Mouse (Mus musculus) liver, embryonic 14.5 days (tissue): ENCODE results near the gene Gm14597. TPM values are rescaled to one million over a fixed set of nuclear protein-coding genes. Genes with fewer than 3 reads are reported as not detected.
"Not testable (repeated sequence)": the region's sequence is repeated elsewhere in the genome, so short reads cannot be mapped to it uniquely, and the experiment has no call there.

Experiments
- ATAC-seq: fragments of 200-750 bp; cut with Nextera tagmentation; 2 replicates; pipeline ENCODE4 v1.8.0; 2017; ENCODE audit warnings: moderate number of reproducible peaks, mild to moderate bottlenecking, moderate library complexity; ENCODE audit not compliant: insufficient read depth
- DNase-seq, 3 experiments: peaks; one replicate each; pipeline ENCODE4 v3.0.0-alpha.2; 2012 to 2013; ENCODE audit warnings: low read depth in 3 of 3, low spot score in 3 of 3
- H3K27ac ChIP-seq: fragments of 300-500 bp; sonication (generic); 2 replicates; pipeline ENCODE4 v1.5.1; 2014; ENCODE audit warnings: moderate library complexity, mild to moderate bottlenecking, control low read depth, inconsistent platforms
- H3K27me3 ChIP-seq: fragments of 300-500 bp; sonication (generic); 2 replicates; pipeline ENCODE4 v1.6.1; 2014; ENCODE audit warnings: mild to moderate bottlenecking, low read length, moderate library complexity; ENCODE audit not compliant: control insufficient read depth, insufficient read depth
- H3K36me3 ChIP-seq: fragments of 300-500 bp; sonication (generic); replicated peaks from 2 replicates; pipeline ENCODE4 v1.6.1; 2014; ENCODE audit warnings: low read depth; ENCODE audit not compliant: control insufficient read depth, insufficient read depth
- H3K4me1 ChIP-seq, 2 experiments: fragments of 200-500 bp in 1 of 2; fragments of 300-500 bp in 1 of 2; sonication (generic) in 1 of 2; replicated peaks; 2 replicates each; pipeline ENCODE4 v1.6.1; 2012 to 2014; ENCODE audit warnings: antibody characterized with exemption in 1 of 2, inconsistent platforms in 1 of 2, low read length in 1 of 2; ENCODE audit not compliant: control insufficient read depth in 2 of 2, insufficient read depth in 2 of 2
- H3K4me2 ChIP-seq: fragments of 300-500 bp; sonication (generic); 2 replicates; pipeline ENCODE4 v1.6.1; 2014; ENCODE audit warnings: low read depth, mild to moderate bottlenecking, control low read depth, moderate library complexity
- H3K4me3 ChIP-seq, 2 experiments: fragments of 200-500 bp in 1 of 2; fragments of 300-500 bp in 1 of 2; sonication (generic) in 1 of 2; 2 replicates each; pipeline ENCODE4 v1.5.1; 2012 to 2014; ENCODE audit warnings: low read depth in 2 of 2, low read length in 2 of 2, mild to moderate bottlenecking in 2 of 2, control low read depth in 1 of 2, inconsistent platforms in 1 of 2, moderate library complexity in 1 of 2; ENCODE audit not compliant: insufficient read depth in 1 of 2
- H3K9ac ChIP-seq: fragments of 300-500 bp; sonication (generic); replicated peaks from 2 replicates; pipeline ENCODE4 v1.6.1; 2014; ENCODE audit warnings: mild to moderate bottlenecking, control low read depth, moderate library complexity
- H3K9me3 ChIP-seq: fragments of 300-500 bp; sonication (generic); 2 replicates; pipeline ENCODE4 v1.6.1; 2016; ENCODE audit warnings: low read length, mixed read lengths; ENCODE audit not compliant: control insufficient read depth
- CTCF ChIP-seq: IDR thresholded peaks from 2 replicates; pipeline ENCODE4 v1.5.1; 2016; ENCODE audit warnings: antibody characterized with exemption, low read depth, control low read depth
- EP300 ChIP-seq: IDR thresholded peaks from 2 replicates; pipeline ENCODE4 v1.6.1; 2016; ENCODE audit warnings: antibody characterized with exemption, low read depth
- WGBS: fragments of 180-500 bp; shearing (Covaris S2); extraction: QIAGEN DNeasy Blood & Tissue Kit; methylation state at CpG from one replicate; pipeline ENCODE4 v1.1.7; 2014; ENCODE audit not compliant: insufficient replicate concordance; 5-methylcytosine and 5-hydroxymethylcytosine counted together
- polyA plus RNA-seq, 2 experiments: library from polyadenylated mRNA; depleted of rRNA in 1 of 2; stranded (reverse) in 1 of 2; unstranded in 1 of 2; fragments of >200 nt; fragmentation: Nextera tagmentation in 1 of 2; extraction: Ambion mirVana in 1 of 2; gene quantifications; 2 replicates each; pipeline versions ENCODE4 v1.2.1 to v1.2.3; 2012 to 2014

The Gm14597 gene
- not detected in 2 replicates for polyA plus RNA-seq (2012; rRNA removed)
- not detected in 2 replicates for polyA plus RNA-seq (2014; fragmentation: Nextera tagmentation; extraction: Ambion mirVana)

GRCm38 (mm10) chrX:53608879-53609278 is at the start of gene Gm14597:
Gene Gm14597 (minus strand): TSS chrX:53608979.
- not testable (repeated sequence) for H3K27ac ChIP-seq, DNase-seq, H3K9ac ChIP-seq, H3K9me3 ChIP-seq, ATAC-seq, H3K27me3 ChIP-seq, H3K36me3 ChIP-seq, H3K4me1 ChIP-seq
- Histone ChIP-seq H3K4me3 (peak within 1 kb of the TSS; percentile 21 to 48; a peak in 2 of 4 replicates), H3K4me2 (peak within 1 kb of the TSS; percentile 38)
- WGBS: 58% methylated on average over 3 of the region's 4 CpGs

GRCm38 (mm10) chrX:53652917-53653316 is 44.1 kb upstream of the Gm14597 start:
- not testable (repeated sequence) for ATAC-seq, H3K4me1 ChIP-seq, H3K27ac ChIP-seq, H3K9ac ChIP-seq, H3K9me3 ChIP-seq, H3K4me3 ChIP-seq, H3K4me2 ChIP-seq, DNase-seq, H3K36me3 ChIP-seq, H3K27me3 ChIP-seq
- WGBS: 28% methylated on average over 4 of the region's 4 CpGs

- Histone ChIP-seq H3K27me3 (no peaks in the 10 kb centered on the region), H3K27ac (no peak overlapping the region), H3K9me3 (no peaks in the 10 kb centered on the region), H3K4me3 (no peak overlapping the region), H3K36me3 (no peaks in the 10 kb centered on the region), H3K4me1 (no peaks in the 10 kb centered on the region), H3K9ac (no peak overlapping the region), H3K4me2 (no peak overlapping the region)
- ATAC-seq: no peak
- no peak for TF ChIP-seq EP300
- TF ChIP-seq CTCF: no peak
- DNase-seq: no peak
- WGBS: 56% methylated on average over 6 of the region's 6 CpGs
Observed at GRCm38 (mm10) chrX:53645885-53646284, 37.1 kb upstream of the Gm14597 start.

- not testable (repeated sequence) for H3K9ac ChIP-seq, H3K27me3 ChIP-seq, H3K4me1 ChIP-seq, H3K36me3 ChIP-seq, H3K9me3 ChIP-seq, H3K27ac ChIP-seq
- peak within 1 kb of the TSS in 1 of 2 experiments; percentile 26; a peak in 1 of 4 replicates for H3K4me3 ChIP-seq
- DNase-seq (peak; percentile 25 to 28 (median 27)), ATAC-seq (peak; percentile 67)
- peak within 1 kb of the TSS; percentile 37; the same call in 1 of the 2 replicates for H3K4me2 ChIP-seq
- WGBS: 10% methylated on average over 12 of the region's 50 CpGs
Observed at GRCm38 (mm10) chrX:53642980-53643961, 34.5 kb upstream of the Gm14597 start, which contains the start of gene Rtl8a. Gene Rtl8a (minus strand): TSS chrX:53643682.

GRCm38 (mm10) chrX:53642604-53642979 is 33.8 kb upstream of the Gm14597 start:
- DNase-seq, H3K9ac ChIP-seq, H3K9me3 ChIP-seq, H3K36me3 ChIP-seq, H3K27me3 ChIP-seq, ATAC-seq, H3K27ac ChIP-seq, H3K4me2 ChIP-seq, H3K4me1 ChIP-seq, H3K4me3 ChIP-seq: not testable (repeated sequence)
- WGBS: 48% methylated on average over 3 of the region's 4 CpGs

- 30% methylated on average over 3 of the region's 3 CpGs for WGBS
- not testable (repeated sequence) for H3K4me2 ChIP-seq, H3K4me1 ChIP-seq, H3K27me3 ChIP-seq, H3K4me3 ChIP-seq, H3K9me3 ChIP-seq, H3K27ac ChIP-seq, H3K36me3 ChIP-seq, ATAC-seq, DNase-seq, H3K9ac ChIP-seq
Observed at GRCm38 (mm10) chrX:53638107-53638506, 29.3 kb upstream of the Gm14597 start.

GRCm38 (mm10) chrX:53611395-53611794 is 2.6 kb upstream of the Gm14597 start:
- H3K27ac ChIP-seq, H3K9me3 ChIP-seq, H3K4me2 ChIP-seq, H3K4me1 ChIP-seq, H3K9ac ChIP-seq, DNase-seq, H3K27me3 ChIP-seq, ATAC-seq, H3K36me3 ChIP-seq, H3K4me3 ChIP-seq: not testable (repeated sequence)
